Mouse (Mus musculus) ES-E14 (cell line): ENCODE data around the gene Cd48.

Experiments used
- CHD2 ChIP-seq: IDR thresholded peaks from 2 replicates; pipeline ENCODE4 v1.6.1; 2014; ENCODE audit warnings: mild to moderate bottlenecking, low read depth, low read length, inconsistent platforms
- HCFC1 ChIP-seq: IDR thresholded peaks from 2 replicates; pipeline ENCODE4 v1.6.1; 2012; ENCODE audit warnings: low read length, inconsistent platforms, borderline replicate concordance; ENCODE audit not compliant: insufficient read depth
- MAFK ChIP-seq: IDR thresholded peaks from 2 replicates; pipeline ENCODE4 v1.6.1; 2014; ENCODE audit warnings: mild to moderate bottlenecking, low read depth, low read length, inconsistent platforms; ENCODE audit not compliant: insufficient read depth
- ZC3H11A ChIP-seq: IDR thresholded peaks from 2 replicates; pipeline ENCODE4 v1.6.1; 2012; ENCODE audit warnings: low read depth, mild to moderate bottlenecking, inconsistent platforms, low read length, borderline replicate concordance

DNA sequence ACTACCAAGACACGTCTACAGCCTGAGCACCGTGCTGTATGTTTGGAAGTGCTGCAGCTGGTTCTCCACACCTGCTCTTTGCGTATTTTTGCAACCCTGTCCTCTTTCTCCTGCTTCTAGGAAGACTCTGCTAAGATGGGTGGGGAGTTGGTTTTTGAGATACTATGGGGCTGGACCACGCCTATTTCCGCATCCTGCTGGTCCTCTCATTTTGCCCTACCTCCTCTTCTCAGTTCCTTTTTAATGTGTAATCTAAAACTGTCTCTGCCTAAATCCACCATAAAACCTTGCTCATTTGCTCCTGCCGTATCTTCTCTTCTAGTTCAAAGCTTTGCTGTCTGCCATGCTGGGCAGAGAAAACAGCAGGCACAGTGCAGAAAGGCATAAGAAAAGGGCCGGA lies 800 bp upstream of the Cd48 start:
- no peak for TF ChIP-seq ZC3H11A
- no peak for TF ChIP-seq HCFC1
- TF ChIP-seq CHD2, result no peak
- no peak for TF ChIP-seq MAFK
